Comparison of ENCODE assay signal across 9 mouse cellular contexts in genomic region chr6:4994161-4994919, GRCm38 (mm10).
DNase-seq lines count a peak whose midpoint lies in the region; ATAC-seq and TF ChIP-seq lines count a peak whose summit lies in the region.
"Had no signal": no experiment of that assay in that cellular context is flagged by ENCODE, and none has a peak within 500 bp of the region (broad histone marks: within the 10 kb centered on the region; RNA-seq: fewer than 3 reads in every experiment).

No protein-coding gene starts in this region.

- H3K9me3 ChIP-seq in liver, embryonic 12.5 days (replicated peaks) = peaks cover 6% of the 10 kb centered on the region
- no peaks in the 10 kb centered on the region for H3K9me3 ChIP-seq in liver, postnatal 0 days (ENCODE audit: low read length)
- no peaks in the 10 kb centered on the region for H3K9me3 ChIP-seq in forebrain, embryonic 12.5 days
- H3K9me3 ChIP-seq in limb, embryonic 13.5 days = no peaks in the 10 kb centered on the region
- H3K9me3 ChIP-seq in stomach, embryonic 16.5 days (replicated peaks; ENCODE audit: control insufficient read depth, low read length) = no peaks in the 10 kb centered on the region

- no peaks in the 10 kb centered on the region for H3K27me3 ChIP-seq in liver, embryonic 12.5 days (replicated peaks)
- no peaks in the 10 kb centered on the region for H3K27me3 ChIP-seq in liver, postnatal 0 days (ENCODE audit: insufficient read depth, low read length)
- H3K27me3 ChIP-seq in forebrain, embryonic 12.5 days = no peaks in the 10 kb centered on the region
- no peaks in the 10 kb centered on the region for H3K27me3 ChIP-seq in limb, embryonic 13.5 days
- H3K27me3 ChIP-seq in stomach, embryonic 16.5 days (ENCODE audit: control insufficient read depth, insufficient read depth, low read length) = no peaks in the 10 kb centered on the region
- H3K27me3 ChIP-seq: Patski had no signal

- no peak for TF ChIP-seq CTCF in liver, postnatal 0 days (IDR thresholded peaks at IDR 0.05; ENCODE audit: low read depth)

- H3K36me3 ChIP-seq in liver, embryonic 12.5 days = no peaks in the 10 kb centered on the region
- no peaks in the 10 kb centered on the region; the same call in 1 of the 2 replicates for H3K36me3 ChIP-seq in liver, postnatal 0 days (replicated peaks; ENCODE audit: insufficient read depth, low read length)
- no peaks in the 10 kb centered on the region for H3K36me3 ChIP-seq in forebrain, embryonic 12.5 days (replicated peaks)
- no peaks in the 10 kb centered on the region for H3K36me3 ChIP-seq in limb, embryonic 13.5 days
- no peaks in the 10 kb centered on the region for H3K36me3 ChIP-seq in stomach, embryonic 16.5 days (ENCODE audit: control insufficient read depth, insufficient read depth, low read length)

- H3K4me1 ChIP-seq in liver, embryonic 12.5 days = no peaks in the 10 kb centered on the region
- H3K4me1 ChIP-seq in liver, postnatal 0 days (ENCODE audit: insufficient read depth) = no peaks in the 10 kb centered on the region
- peaks cover 20% of the 10 kb centered on the region for H3K4me1 ChIP-seq in forebrain, embryonic 12.5 days
- peaks cover 30% of the 10 kb centered on the region for H3K4me1 ChIP-seq in limb, embryonic 13.5 days
- peaks cover 18% of the 10 kb centered on the region for H3K4me1 ChIP-seq in stomach, embryonic 16.5 days (ENCODE audit: control insufficient read depth, insufficient read depth, low read length)

- no peak for TF ChIP-seq EP300 in liver, postnatal 0 days (IDR thresholded peaks at IDR 0.05; ENCODE audit: low read depth)

- H3K4me3 ChIP-seq in liver, embryonic 12.5 days = no peak overlapping the region
- H3K4me3 ChIP-seq in liver, postnatal 0 days (ENCODE audit: low read depth, low read length) = no peak overlapping the region
- H3K4me3 ChIP-seq in forebrain, embryonic 12.5 days (replicated peaks) = no peak overlapping the region
- H3K4me3 ChIP-seq in limb, embryonic 13.5 days = peak overlapping the region; percentile 17
- no peak overlapping the region for H3K4me3 ChIP-seq in stomach, embryonic 16.5 days (replicated peaks; ENCODE audit: low read length)

- WGBS in liver, embryonic 12.5 days (ENCODE audit: insufficient replicate concordance) = 71% methylated on average over 14 of the region's 14 CpGs
- WGBS in liver, postnatal 0 days (ENCODE audit: insufficient replicate concordance) = 76% methylated on average over 14 of the region's 14 CpGs
- WGBS in forebrain, embryonic 12.5 days = 41% methylated on average over 14 of the region's 14 CpGs
- WGBS in limb, embryonic 13.5 days = 18% methylated on average over 14 of the region's 14 CpGs
- 31% methylated on average over 14 of the region's 14 CpGs for WGBS in stomach, embryonic 16.5 days

- H3K27ac ChIP-seq in liver, embryonic 12.5 days = peak overlapping the region; percentile 31; the same call in 1 of the 2 replicates
- no peak overlapping the region for H3K27ac ChIP-seq in liver, postnatal 0 days (ENCODE audit: low read depth)
- H3K27ac ChIP-seq in forebrain, embryonic 12.5 days = no peak overlapping the region
- peak overlapping the region; percentile 73; the same call in 1 of the 2 replicates for H3K27ac ChIP-seq in limb, embryonic 13.5 days
- H3K27ac ChIP-seq in stomach, embryonic 16.5 days (ENCODE audit: low read length) = peak overlapping the region; percentile 69

- ATAC-seq in liver, embryonic 12.5 days = no peak
- ATAC-seq in liver, postnatal 0 days = no peak
- ATAC-seq in forebrain, embryonic 12.5 days (ENCODE audit: low FRiP score) = peak; percentile 46; the same call in 1 of the 2 replicates
- ATAC-seq in limb, embryonic 13.5 days (ENCODE audit: low FRiP score, low read depth) = peak; percentile 93
- peak; percentile 89 for ATAC-seq in stomach, embryonic 16.5 days (ENCODE audit: insufficient read depth, low FRiP score)
- ATAC-seq: Patski had no signal

- no peak overlapping the region for H3K4me2 ChIP-seq in liver, embryonic 12.5 days
- H3K4me2 ChIP-seq in liver, postnatal 0 days (ENCODE audit: low read depth, low read length) = no peak overlapping the region
- peak overlapping the region; percentile 6; the same call in 1 of the 2 replicates for H3K4me2 ChIP-seq in forebrain, embryonic 12.5 days
- H3K4me2 ChIP-seq in limb, embryonic 13.5 days (replicated peaks) = peak overlapping the region; percentile 53
- peak overlapping the region; percentile 27 for H3K4me2 ChIP-seq in stomach, embryonic 16.5 days (ENCODE audit: low read depth, low read length)

- no peak overlapping the region for H3K9ac ChIP-seq in liver, embryonic 12.5 days
- H3K9ac ChIP-seq in liver, postnatal 0 days (replicated peaks) = no peak overlapping the region
- H3K9ac ChIP-seq in forebrain, embryonic 12.5 days = no peak overlapping the region
- 0 out of 2 replicates have a peak overlapping the region, but pooled peaks have one; percentile 20 for H3K9ac ChIP-seq in limb, embryonic 13.5 days
- no peak overlapping the region for H3K9ac ChIP-seq in stomach, embryonic 16.5 days (ENCODE audit: low read length)

- DNase-seq in liver, postnatal 0 days = no peak
- no peak for DNase-seq in layer of hippocampus, postnatal 14 days (ENCODE audit: low spot score in 2 of 2)
- no peak for DNase-seq in left cerebral cortex, postnatal 10 days (ENCODE audit: extremely low spot score in 1 of 2, low spot score in 2 of 2)
- DNase-seq in gastrocnemius, postnatal 36 days = no peak

- intact Hi-C loops in left cerebral cortex, postnatal 10 days (cut with DNase I) = no loop called here
- intact Hi-C loops in gastrocnemius, postnatal 36 days (cut with DNase I) = no loop called here

Comparison
In these comparisons a context has a peak if more than half of its experiments do, and no peak if none do; other contexts are left out.
1. H3K27ac ChIP-seq: peak in liver, embryonic 12.5 days (single experiment), limb, embryonic 13.5 days (single experiment) and stomach, embryonic 16.5 days (single experiment); none in liver, postnatal 0 days (single experiment) and forebrain, embryonic 12.5 days (single experiment).
2. ATAC-seq: peak in forebrain, embryonic 12.5 days (single experiment), limb, embryonic 13.5 days (single experiment) and stomach, embryonic 16.5 days (single experiment); none in liver, embryonic 12.5 days (single experiment) and liver, postnatal 0 days (single experiment).
3. H3K4me2 ChIP-seq: peak in forebrain, embryonic 12.5 days (single experiment), limb, embryonic 13.5 days (single experiment) and stomach, embryonic 16.5 days (single experiment); none in liver, embryonic 12.5 days (single experiment) and liver, postnatal 0 days (single experiment).